Mouse (Mus musculus): ENCODE data around the gene Tmigd3. TPM values are rescaled to one million over a fixed set of nuclear protein-coding genes. Genes with fewer than 3 reads are reported as not detected.

The Tmigd3 gene
- total and polyA plus RNA-seq, 3 experiments = 0.25 TPM; not detected in 2

DNA sequence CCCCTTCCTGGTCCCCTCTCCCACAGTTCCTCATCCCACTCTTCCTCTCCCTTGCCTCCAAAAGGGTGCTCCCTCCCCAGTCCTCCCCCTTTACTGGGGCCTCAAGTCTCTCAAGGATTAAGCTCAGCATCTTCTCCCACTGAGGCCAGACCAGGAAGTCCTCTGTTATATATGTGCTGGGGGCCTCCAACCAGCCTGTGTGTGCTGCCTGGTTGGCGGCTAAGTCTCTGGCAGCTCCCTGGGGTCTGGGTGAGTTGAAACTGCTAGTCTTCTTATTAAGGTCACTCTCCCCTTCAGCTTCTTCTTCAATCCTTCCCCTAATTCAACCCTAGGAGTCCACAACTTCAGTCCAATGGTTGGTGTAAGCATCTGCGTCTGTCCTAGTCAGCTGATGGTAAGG is 12.4 kb downstream of the Tmigd3 start:
- H3K9me3 ChIP-seq (replicated peaks; ENCODE audit: low read length) = no peaks in the 10 kb centered on the region
- no peak overlapping the region for H3K4me3 ChIP-seq (replicated peaks in 1 of 3; ENCODE audit: low read depth in 2 of 3, low read length in 2 of 3, poor library complexity in 1 of 3)
- H3K27me3 ChIP-seq (replicated peaks) = no peaks in the 10 kb centered on the region
- peaks cover 0 to 7% of the 10 kb centered on the region in 2 experiments; a peak in 2 of 4 replicates for H3K4me1 ChIP-seq (ENCODE audit: control insufficient read depth in 1 of 2, insufficient read depth in 2 of 2)
- TF ChIP-seq SIN3A (IDR thresholded peaks at IDR 0.05; ENCODE audit: low read length) (no peak), ZMIZ1 (IDR thresholded peaks at IDR 0.05; ENCODE audit: low read depth, low read length) (no peak), MYC (IDR thresholded peaks at IDR 0.05; ENCODE audit: low read depth, low read length) (no peak), MAX (IDR thresholded peaks at IDR 0.05; ENCODE audit: low read length) (no peak), E2F4 (IDR thresholded peaks at IDR 0.05; ENCODE audit: insufficient replicate concordance, low read depth, low read length) (no peak), EP300 (IDR thresholded peaks at IDR 0.05; ENCODE audit: low read length) (no peak), ZC3H11A (IDR thresholded peaks at IDR 0.05; ENCODE audit: low read depth, low read length) (no peak), NELFE (IDR thresholded peaks at IDR 0.05; ENCODE audit: low read depth, low read length) (no peak), RCOR1 (conservative IDR thresholded peaks at IDR 0.05; ENCODE audit: low read depth, low read length) (no peak), TCF12 (IDR thresholded peaks at IDR 0.05; ENCODE audit: low read depth, low read length) (no peak), MAZ (IDR thresholded peaks at IDR 0.05; ENCODE audit: low read depth, low read length) (no peak), ZKSCAN1 (IDR thresholded peaks at IDR 0.05; ENCODE audit: borderline replicate concordance, low read depth, low read length) (no peak), PAX5 (IDR thresholded peaks at IDR 0.05; ENCODE audit: low read length) (no peak), RAD21 (IDR thresholded peaks at IDR 0.05; ENCODE audit: low read depth, low read length) (no peak), MXI1 (IDR thresholded peaks at IDR 0.05; ENCODE audit: low read depth, low read length) (no peak), TBP (conservative IDR thresholded peaks at IDR 0.05; ENCODE audit: low read depth, low read length) (no peak)
- no peak overlapping the region for H3K4me2 ChIP-seq (ENCODE audit: insufficient read depth, low read depth, poor library complexity, severe bottlenecking)
- no peaks in the 10 kb centered on the region for H3K36me3 ChIP-seq (replicated peaks in 1 of 2; ENCODE audit: control insufficient read depth in 1 of 2, insufficient read depth in 1 of 2, low read length in 1 of 2)
- dilution Hi-C loops (cut with MboI; ENCODE audit: extremely low pct_ligation_motif_present, extremely low pct_unique_long_range_greater_than_20kb, low sequenced_read_pairs) (no loop called here), in situ Hi-C loops (cut with MboI; ENCODE audit: low pct_ligation_motif_present, low pct_unique_long_range_greater_than_20kb, low sequenced_read_pairs) (no loop called here)
- H3K9ac ChIP-seq (ENCODE audit: insufficient read depth, low read depth) = no peak overlapping the region
- H3K27ac ChIP-seq (ENCODE audit: insufficient read depth, low read depth) = no peak overlapping the region
- DNase-seq (ENCODE audit: extremely low read depth) = no peak
- no peaks in the 10 kb centered on the region for H3K79me2 ChIP-seq (replicated peaks; ENCODE audit: control insufficient read depth, extremely low read depth, insufficient read depth, poor library complexity, severe bottlenecking)

DNA sequence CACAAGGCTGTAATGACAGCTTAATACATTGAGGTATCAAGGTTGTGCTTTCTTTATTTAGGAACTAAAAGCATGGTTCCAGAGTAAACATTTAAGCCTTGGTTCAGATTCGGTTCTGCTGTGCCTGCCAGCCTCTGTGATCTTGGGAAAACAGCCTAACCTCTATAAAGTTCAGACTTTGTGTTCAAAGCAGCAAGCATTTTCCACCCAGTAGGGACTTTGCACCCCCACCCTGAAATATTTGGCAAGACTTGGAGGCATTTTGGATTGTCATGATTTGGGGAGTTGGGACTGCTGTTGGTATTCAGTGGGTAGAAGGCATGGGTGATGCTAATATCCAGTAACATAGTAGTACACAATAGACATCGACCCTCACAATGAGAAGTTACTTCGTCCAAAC is 18.3 kb downstream of the Tmigd3 start:
- DNase-seq (ENCODE audit: extremely low read depth) = no peak
- H3K4me1 ChIP-seq (ENCODE audit: control insufficient read depth in 1 of 2, insufficient read depth in 2 of 2) = peaks cover 5 to 24% of the 10 kb centered on the region in 2 experiments

More for the DNA sequence above, 18.3 kb downstream of the Tmigd3 start:
- Histone ChIP-seq H3K9me3 (replicated peaks; ENCODE audit: low read length) (no peaks in the 10 kb centered on the region), H3K36me3 (replicated peaks in 1 of 2; ENCODE audit: control insufficient read depth in 1 of 2, insufficient read depth in 1 of 2, low read length in 1 of 2) (no peaks in the 10 kb centered on the region), H3K4me2 (ENCODE audit: insufficient read depth, low read depth, poor library complexity, severe bottlenecking) (no peak overlapping the region), H3K79me2 (replicated peaks; ENCODE audit: control insufficient read depth, extremely low read depth, insufficient read depth, poor library complexity, severe bottlenecking) (no peaks in the 10 kb centered on the region), H3K27me3 (replicated peaks) (no peaks in the 10 kb centered on the region), H3K4me3 (replicated peaks in 1 of 3; ENCODE audit: low read depth in 2 of 3, low read length in 2 of 3, poor library complexity in 1 of 3) (no peak overlapping the region), H3K9ac (ENCODE audit: insufficient read depth, low read depth) (no peak overlapping the region), H3K27ac (ENCODE audit: insufficient read depth, low read depth) (no peak overlapping the region)
- dilution Hi-C loops (cut with MboI; ENCODE audit: extremely low pct_ligation_motif_present, extremely low pct_unique_long_range_greater_than_20kb, low sequenced_read_pairs) (no loop called here), in situ Hi-C loops (cut with MboI; ENCODE audit: low pct_ligation_motif_present, low pct_unique_long_range_greater_than_20kb, low sequenced_read_pairs) (no loop called here)
- TF ChIP-seq ELF1 (IDR thresholded peaks at IDR 0.05; ENCODE audit: low read depth, low read length) = no peak
- TF ChIP-seq MAZ (IDR thresholded peaks at IDR 0.05; ENCODE audit: low read depth, low read length) = no peak
- TF ChIP-seq CHD1 (IDR thresholded peaks at IDR 0.05; ENCODE audit: low read depth, low read length) = no peak

All from CH12.LX (cell line).